Mouse (Mus musculus): Measurements from ENCODE around the gene F7. TPM values are rescaled to one million over a fixed set of nuclear protein-coding genes. Genes with fewer than 3 reads are reported as not detected.

F7 gene
- 1 to 10 TPM; 1.8 to 2.7 TPM for total RNA-seq (2023)

DNA sequence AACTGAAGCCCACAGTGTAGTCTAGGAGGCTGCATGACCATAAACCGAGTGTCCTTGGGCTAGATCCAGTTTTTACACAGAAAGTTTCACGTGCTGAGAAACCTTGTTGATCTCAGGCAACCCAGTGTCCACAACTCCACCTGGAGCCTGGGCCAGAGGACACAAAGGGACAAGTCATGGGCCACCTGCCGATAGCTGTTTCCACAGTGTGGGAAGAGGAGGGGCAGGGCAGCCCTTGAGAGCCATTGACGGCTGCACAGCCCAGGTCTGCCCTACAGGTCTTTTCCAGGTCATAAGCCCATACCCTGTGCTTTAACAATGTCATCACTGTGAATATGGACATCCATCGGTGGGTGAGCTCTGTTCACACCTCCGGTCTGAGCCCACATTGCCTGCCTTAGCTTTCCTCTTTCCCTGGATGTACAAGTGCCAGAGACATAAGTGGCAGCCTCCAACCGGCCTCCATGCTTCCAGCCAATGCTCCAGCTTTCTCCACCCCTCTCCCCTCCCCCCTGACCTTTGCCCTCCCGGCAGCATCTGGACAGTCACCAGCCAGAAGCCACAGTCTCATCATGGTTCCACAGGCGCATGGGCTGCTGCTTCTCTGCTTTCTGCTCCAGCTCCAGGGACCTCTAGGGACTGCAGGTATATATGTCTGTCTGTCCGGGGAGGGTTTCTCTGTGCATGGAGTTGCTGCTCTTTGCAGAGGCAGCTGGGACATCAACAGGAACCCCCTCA is at the start of gene F7:
TSS of gene F7 (plus strand) at position 548 of the 738 bp plus-strand sequence.

DNA sequence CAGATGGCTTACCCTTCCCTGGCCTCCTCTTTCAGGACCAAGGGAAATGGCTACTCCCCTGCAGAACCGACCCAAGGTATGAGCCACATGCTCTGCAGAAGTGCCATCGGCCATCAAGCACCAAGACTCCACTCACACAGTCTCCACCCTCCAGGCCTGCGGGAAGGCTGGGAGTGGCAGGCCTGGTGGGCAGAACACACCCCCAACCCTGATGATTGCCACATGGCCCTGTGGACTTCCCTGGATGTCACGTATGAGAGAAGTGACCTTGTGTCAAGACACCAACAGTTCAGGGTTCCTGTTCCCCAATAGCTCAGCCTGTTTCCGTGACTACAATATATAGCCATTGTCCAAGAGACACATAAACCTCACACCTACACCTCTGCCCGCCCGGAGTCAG is 11.2 kb downstream of the F7 start, which contains the start of gene F10:
TSS of gene F10 (plus strand) at position 294 of the 400 bp plus-strand sequence.

GRCm38 (mm10) chr8:13060441-13061150 is 34.8 kb downstream of the F7 start, which contains the start of gene Proz:
Gene Proz, plus strand, starts transcription at chr8:13060914.

Other genes starting within 250 kb of the F7 start
- gene Mcf2l, start 152.2 kb upstream of the F7 start, total RNA-seq (2023), result 10 to 100 TPM; 10.6 to 11.8 TPM
- 10 to 100 TPM; 69.0 to 89.1 TPM for gene F10, start 11.3 kb downstream of the F7 start, total RNA-seq (2023)
- under 1 TPM in 1 of 2 experiments, not detected in 1; 0.29 TPM for gene Proz, start 34.9 kb downstream of the F7 start, total RNA-seq (2023)
- gene Pcid2, start 79.4 kb downstream of the F7 start, total RNA-seq (2023), result 10 to 100 TPM; 24.9 to 28.8 TPM
- gene Cul4a, start 79.6 kb downstream of the F7 start, total RNA-seq (2023), result 10 to 100 TPM; 38.7 to 49.9 TPM
- 100 to 1,000 TPM; 702 to 772 TPM for gene Lamp1, start 133.1 kb downstream of the F7 start, total RNA-seq (2023)
- not detected for gene Grtp1, start 174.6 kb downstream of the F7 start, total RNA-seq (2023)
- not detected for gene Adprhl1, start 228.1 kb downstream of the F7 start, total RNA-seq (2023)

Data from monocyte, adult 59 days (primary cell).